Mouse (Mus musculus) spleen, postnatal 36 days (tissue): ENCODE results near the gene Ccdc126.
"Not testable (repeated sequence)": the region's sequence is repeated elsewhere in the genome, so short reads cannot be mapped to it uniquely, and the experiment has no call there.

Experiments used
- DNase-seq, 2 experiments: peaks; one replicate each; pipeline ENCODE4 v3.0.0; 2022; ENCODE audit warnings: low spot score in 2 of 2, mixed read lengths in 1 of 2

Ccdc126 gene

GRCm38 (mm10) chr6:49318966-49319594, at the start of gene Ccdc126:
Gene Ccdc126 (plus strand): TSS chr6:49319274.
- peak; percentile 98 for DNase-seq

- DNase-seq, result no peak
Measured at GRCm38 (mm10) chr6:49269923-49270322, 49.2 kb upstream of the Ccdc126 start.

GRCm38 (mm10) chr6:49271815-49272214, 47.3 kb upstream of the Ccdc126 start:
- no peak for DNase-seq

- no peak for DNase-seq
Measured at GRCm38 (mm10) chr6:49272863-49273262, 46.2 kb upstream of the Ccdc126 start.

- no peak for DNase-seq
Measured at GRCm38 (mm10) chr6:49273934-49274333, 45.1 kb upstream of the Ccdc126 start.

GRCm38 (mm10) chr6:49274416-49275091, 44.5 kb upstream of the Ccdc126 start:
- no peak for DNase-seq

GRCm38 (mm10) chr6:49275296-49275695, 43.8 kb upstream of the Ccdc126 start:
- no peak for DNase-seq

- DNase-seq, result no peak
Measured at GRCm38 (mm10) chr6:49280942-49281341, 38.1 kb upstream of the Ccdc126 start.

GRCm38 (mm10) chr6:49282122-49282521, 37.0 kb upstream of the Ccdc126 start:
- no peak for DNase-seq

- DNase-seq, result no peak
Measured at GRCm38 (mm10) chr6:49298286-49298685, 20.8 kb upstream of the Ccdc126 start.

GRCm38 (mm10) chr6:49314821-49315220, 4.3 kb upstream of the Ccdc126 start:
- not testable (repeated sequence) for DNase-seq

- DNase-seq, result no peak
Measured at GRCm38 (mm10) chr6:49319595-49320315, 681 bp downstream of the Ccdc126 start.

GRCm38 (mm10) chr6:49321341-49321740, 2.3 kb downstream of the Ccdc126 start:
- DNase-seq, result no peak

- no peak for DNase-seq
Measured at GRCm38 (mm10) chr6:49322056-49322455, 3.0 kb downstream of the Ccdc126 start.

- DNase-seq, result no peak
Measured at GRCm38 (mm10) chr6:49322986-49323385, 3.9 kb downstream of the Ccdc126 start.

GRCm38 (mm10) chr6:49324528-49324927, 5.5 kb downstream of the Ccdc126 start:
- no peak for DNase-seq

GRCm38 (mm10) chr6:49325294-49325693, 6.2 kb downstream of the Ccdc126 start:
- no peak for DNase-seq

- no peak for DNase-seq
Measured at GRCm38 (mm10) chr6:49326846-49327245, 7.8 kb downstream of the Ccdc126 start.

GRCm38 (mm10) chr6:49331369-49332059, 12.4 kb downstream of the Ccdc126 start:
- DNase-seq, result no peak

- DNase-seq, result no peak
Measured at GRCm38 (mm10) chr6:49332060-49332370, 12.9 kb downstream of the Ccdc126 start.

- no peak for DNase-seq
Measured at GRCm38 (mm10) chr6:49338566-49338965, 19.5 kb downstream of the Ccdc126 start.

- no peak for DNase-seq
Measured at GRCm38 (mm10) chr6:49339145-49339544, 20.1 kb downstream of the Ccdc126 start.
